Mouse (Mus musculus): ENCODE results near the gene Larp1b. TPM values are rescaled to one million over a fixed set of nuclear protein-coding genes. Genes with fewer than 3 reads are reported as not detected.

Larp1b gene
- total and polyA plus RNA-seq, 3 experiments: 8.7 to 13.7 (median 11.9) TPM

- TF ChIP-seq NELFE (IDR thresholded peaks at IDR 0.05; ENCODE audit: low read depth, low read length): no peak
- no peak for TF ChIP-seq KAT2A (IDR thresholded peaks at IDR 0.05; ENCODE audit: insufficient replicate concordance, low read length)
- no peak for TF ChIP-seq SIN3A (IDR thresholded peaks at IDR 0.05; ENCODE audit: low read length)
- TF ChIP-seq IRF4 (IDR thresholded peaks at IDR 0.05; ENCODE audit: low read depth, low read length): no peak
- TF ChIP-seq USF1 (IDR thresholded peaks at IDR 0.05; ENCODE audit: low read depth, low read length): no peak
- no peak for TF ChIP-seq TCF12 (IDR thresholded peaks at IDR 0.05; ENCODE audit: low read depth, low read length)
- TF ChIP-seq USF2 (conservative IDR thresholded peaks at IDR 0.05; ENCODE audit: low read depth, low read length): no peak
- no peak for TF ChIP-seq ZNF384 (IDR thresholded peaks at IDR 0.05; ENCODE audit: low read depth, low read length)
- no peak for TF ChIP-seq MEF2A (IDR thresholded peaks at IDR 0.05; ENCODE audit: borderline replicate concordance, low read depth, low read length)
- TF ChIP-seq JUN (IDR thresholded peaks at IDR 0.05; ENCODE audit: insufficient read depth, low read depth, low read length): no peak
- TF ChIP-seq MYC (IDR thresholded peaks at IDR 0.05; ENCODE audit: low read depth, low read length): no peak
- TF ChIP-seq ETS1 (conservative IDR thresholded peaks at IDR 0.05; ENCODE audit: low read depth, low read length): no peak
- no peak for TF ChIP-seq ZC3H11A (IDR thresholded peaks at IDR 0.05; ENCODE audit: low read depth, low read length)
- no peak overlapping the region; the same call in 1 of the 2 replicates for H3K9ac ChIP-seq (ENCODE audit: insufficient read depth, low read depth)
- no peak overlapping the region for H3K4me3 ChIP-seq (replicated peaks in 1 of 3; ENCODE audit: low read depth in 2 of 3, low read length in 2 of 3, poor library complexity in 1 of 3)
- no peak overlapping the region for H3K27ac ChIP-seq (ENCODE audit: insufficient read depth, low read depth)
- no peaks in the 10 kb centered on the region for H3K27me3 ChIP-seq (replicated peaks)
- peaks cover 0 to 17% of the 10 kb centered on the region in 2 experiments for H3K36me3 ChIP-seq (replicated peaks in 1 of 2; ENCODE audit: control insufficient read depth in 1 of 2, insufficient read depth in 1 of 2, low read length in 1 of 2)
- peaks cover 32% of the 10 kb centered on the region for H3K79me2 ChIP-seq (replicated peaks; ENCODE audit: control insufficient read depth, extremely low read depth, insufficient read depth, poor library complexity, severe bottlenecking)
- peak overlapping the region; percentile 40; the same call in 1 of the 2 replicates for H3K4me2 ChIP-seq (ENCODE audit: insufficient read depth, low read depth, poor library complexity, severe bottlenecking)
- in situ Hi-C loops (cut with MboI; ENCODE audit: low pct_ligation_motif_present, low pct_unique_long_range_greater_than_20kb, low sequenced_read_pairs): no loop called here
- dilution Hi-C loops (cut with MboI; ENCODE audit: extremely low pct_ligation_motif_present, extremely low pct_unique_long_range_greater_than_20kb, low sequenced_read_pairs): no loop called here
- no peaks in the 10 kb centered on the region for H3K9me3 ChIP-seq (replicated peaks; ENCODE audit: low read length)
- peak; percentile 22 for DNase-seq (ENCODE audit: extremely low read depth)
- peaks cover 0 to 41% of the 10 kb centered on the region in 2 experiments; a peak in 3 of 4 replicates for H3K4me1 ChIP-seq (ENCODE audit: control insufficient read depth in 1 of 2, insufficient read depth in 2 of 2)
Observed at GRCm38 (mm10) chr3:41080724-41081123, 131.1 kb downstream of the Larp1b start.

GRCm38 (mm10) chr3:41081474-41082301 lies 132.1 kb downstream of the Larp1b start:
- Histone ChIP-seq H3K9ac (ENCODE audit: insufficient read depth, low read depth) (peak overlapping the region; percentile 59), H3K4me2 (ENCODE audit: insufficient read depth, low read depth, poor library complexity, severe bottlenecking) (peak overlapping the region; percentile 93), H3K9me3 (replicated peaks; ENCODE audit: low read length) (no peaks in the 10 kb centered on the region), H3K36me3 (replicated peaks in 1 of 2; ENCODE audit: control insufficient read depth in 1 of 2, insufficient read depth in 1 of 2, low read length in 1 of 2) (peaks cover 0 to 16% of the 10 kb centered on the region in 2 experiments), H3K4me3 (replicated peaks in 1 of 3; ENCODE audit: low read depth in 2 of 3, low read length in 2 of 3, poor library complexity in 1 of 3) (peak overlapping the region; percentile 85 to 98 (median 91)), H3K4me1 (ENCODE audit: control insufficient read depth in 1 of 2, insufficient read depth in 2 of 2) (peaks cover 0 to 38% of the 10 kb centered on the region in 2 experiments; a peak in 3 of 4 replicates), H3K27me3 (replicated peaks) (no peaks in the 10 kb centered on the region), H3K79me2 (replicated peaks; ENCODE audit: control insufficient read depth, extremely low read depth, insufficient read depth, poor library complexity, severe bottlenecking) (peaks cover 31% of the 10 kb centered on the region), H3K27ac (ENCODE audit: insufficient read depth, low read depth) (no peak overlapping the region)
- in situ Hi-C loops (cut with MboI; ENCODE audit: low pct_ligation_motif_present, low pct_unique_long_range_greater_than_20kb, low sequenced_read_pairs): no loop called here
- TF ChIP-seq USF1 (IDR thresholded peaks at IDR 0.05; ENCODE audit: low read depth, low read length): no peak
- TF ChIP-seq MXI1 (IDR thresholded peaks at IDR 0.05; ENCODE audit: low read depth, low read length): peak; percentile 55; the same call in 1 of the 2 replicates
- TF ChIP-seq POLR2AphosphoS2 (IDR thresholded peaks at IDR 0.05; ENCODE audit: low read depth, low read length): no peak
- TF ChIP-seq ZKSCAN1 (IDR thresholded peaks at IDR 0.05; ENCODE audit: borderline replicate concordance, low read depth, low read length): no peak
- 0 out of 2 replicates have a peak, but pooled peaks have one; percentile 41 for TF ChIP-seq MYC (IDR thresholded peaks at IDR 0.05; ENCODE audit: low read depth, low read length)
- TF ChIP-seq MEF2A (IDR thresholded peaks at IDR 0.05; ENCODE audit: borderline replicate concordance, low read depth, low read length): no peak
- TF ChIP-seq TBP (conservative IDR thresholded peaks at IDR 0.05; ENCODE audit: low read depth, low read length): no peak
- peak; percentile 40; the same call in 1 of the 2 replicates for TF ChIP-seq SIN3A (IDR thresholded peaks at IDR 0.05; ENCODE audit: low read length)
- peak; percentile 46 for DNase-seq (ENCODE audit: extremely low read depth)
- dilution Hi-C loops (cut with MboI; ENCODE audit: extremely low pct_ligation_motif_present, extremely low pct_unique_long_range_greater_than_20kb, low sequenced_read_pairs): no loop called here
